Mouse (Mus musculus): ENCODE data around the gene Akap13. TPM values are rescaled to one million over a fixed set of nuclear protein-coding genes. Genes with fewer than 3 reads are reported as not detected.

Akap13 gene
- polyA plus RNA-seq, 1 experiment from 2014 or later = 25.7 TPM

DNA sequence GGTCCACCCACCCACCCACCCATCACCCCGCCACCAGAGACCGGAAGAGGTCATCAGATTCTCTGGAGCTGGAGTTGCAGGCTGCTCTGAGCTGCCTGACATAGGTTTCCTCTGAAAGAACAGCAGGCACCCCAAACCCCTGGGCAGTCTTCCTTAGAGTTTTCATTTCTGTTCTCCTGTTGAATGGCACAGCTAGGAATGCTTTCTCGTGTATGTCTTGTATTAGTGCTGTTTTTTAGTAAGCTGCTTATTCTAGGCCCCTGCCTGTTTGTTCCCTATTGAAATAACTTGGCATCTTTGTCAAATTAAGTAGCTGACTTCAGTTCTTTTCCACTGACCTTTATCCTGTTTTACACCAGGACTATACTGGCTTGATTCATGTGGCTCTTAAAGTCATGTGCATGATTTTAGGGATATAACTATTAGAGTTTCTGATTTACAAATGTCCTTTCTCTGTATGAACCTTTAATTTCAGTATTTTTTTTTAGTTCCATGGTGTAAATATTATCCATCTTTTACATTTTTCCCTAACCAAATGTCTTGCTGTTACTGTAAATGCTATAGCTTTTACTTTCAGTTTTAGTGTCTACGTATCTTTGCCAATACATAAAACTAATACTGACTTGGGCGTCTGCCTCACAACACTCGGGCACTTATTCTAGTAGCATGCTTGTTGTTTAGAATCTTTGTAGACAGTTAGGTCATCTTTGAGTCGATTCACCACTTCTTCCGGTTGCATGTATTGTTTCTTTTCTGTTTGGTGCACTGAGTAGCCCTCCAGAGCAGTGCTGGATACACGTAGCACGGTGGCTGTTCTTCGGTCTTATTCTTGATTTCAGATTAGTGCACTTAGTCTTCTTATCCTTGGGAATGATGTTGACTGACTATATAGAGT lies 200.1 kb downstream of the Akap13 start:
- Histone ChIP-seq H3K27ac (ENCODE audit: low read depth) (peak overlapping the region; percentile 75), H3K4me2 (ENCODE audit: low read depth, low read length) (peak overlapping the region; percentile 82), H3K9ac (replicated peaks) (peak overlapping the region; percentile 63), H3K36me3 (replicated peaks; ENCODE audit: insufficient read depth, low read length) (0 out of 2 replicates have a peak, but pooled peaks cover 4% of the 10 kb centered on the region), H3K9me3 (ENCODE audit: low read length) (no peaks in the 10 kb centered on the region), H3K4me3 (ENCODE audit: low read depth, low read length) (peak overlapping the region; percentile 52), H3K27me3 (ENCODE audit: insufficient read depth, low read length) (no peaks in the 10 kb centered on the region), H3K4me1 (ENCODE audit: insufficient read depth) (peaks cover 24% of the 10 kb centered on the region)
- DNase-seq (no peak), ATAC-seq (peak; percentile 55)
- WGBS (ENCODE audit: insufficient replicate concordance) = 23% methylated on average over 11 of the region's 11 CpGs
- TF ChIP-seq CTCF (IDR thresholded peaks at IDR 0.05; ENCODE audit: low read depth) (no peak), EP300 (IDR thresholded peaks at IDR 0.05; ENCODE audit: low read depth) (no peak)

DNA sequence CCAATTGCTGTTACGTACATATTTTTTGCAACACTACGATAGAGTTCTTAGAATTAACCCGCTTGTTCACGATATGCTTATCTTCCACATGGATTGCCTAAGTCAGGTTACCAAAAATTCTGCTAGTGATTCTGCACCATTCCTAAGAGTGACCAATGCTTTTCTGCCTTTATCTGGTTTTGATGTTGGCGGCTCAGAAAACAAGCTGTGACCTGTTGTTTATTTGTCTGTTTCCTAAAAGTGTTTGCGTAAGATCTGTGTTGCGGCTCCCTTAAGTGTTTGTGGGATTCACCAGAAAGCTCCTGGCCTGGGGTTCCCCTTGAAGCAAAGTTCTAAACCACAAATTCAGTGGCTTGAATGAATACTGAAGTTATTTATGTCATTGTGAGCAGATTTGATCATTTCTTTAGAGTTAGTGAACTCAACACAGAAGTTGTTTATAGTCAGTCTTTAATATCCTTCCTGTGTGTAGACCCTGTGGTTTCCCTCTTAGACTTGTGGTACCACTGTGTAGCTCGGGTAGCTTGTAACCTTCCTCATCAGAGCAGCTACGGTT lies 201.0 kb downstream of the Akap13 start:
- TF ChIP-seq CTCF (IDR thresholded peaks at IDR 0.05; ENCODE audit: low read depth) (no peak), EP300 (IDR thresholded peaks at IDR 0.05; ENCODE audit: low read depth) (peak; percentile 69)
- H3K27me3 ChIP-seq (ENCODE audit: insufficient read depth, low read length) = no peaks in the 10 kb centered on the region
- peak overlapping the region; percentile 75 for H3K27ac ChIP-seq (ENCODE audit: low read depth)
- H3K4me3 ChIP-seq (ENCODE audit: low read depth, low read length) = peak overlapping the region; percentile 52
- ATAC-seq (peak; percentile 70), DNase-seq (no peak)
- H3K4me1 ChIP-seq (ENCODE audit: insufficient read depth) = peaks cover 24% of the 10 kb centered on the region
- H3K9me3 ChIP-seq (ENCODE audit: low read length) = no peaks in the 10 kb centered on the region
- 15% methylated on average over 9 of the region's 9 CpGs for WGBS (ENCODE audit: insufficient replicate concordance)
- 0 out of 2 replicates have a peak, but pooled peaks cover 4% of the 10 kb centered on the region for H3K36me3 ChIP-seq (replicated peaks; ENCODE audit: insufficient read depth, low read length)
- no peak overlapping the region; the same call in 1 of the 2 replicates for H3K9ac ChIP-seq (replicated peaks)
- peak overlapping the region; percentile 82 for H3K4me2 ChIP-seq (ENCODE audit: low read depth, low read length)

DNA sequence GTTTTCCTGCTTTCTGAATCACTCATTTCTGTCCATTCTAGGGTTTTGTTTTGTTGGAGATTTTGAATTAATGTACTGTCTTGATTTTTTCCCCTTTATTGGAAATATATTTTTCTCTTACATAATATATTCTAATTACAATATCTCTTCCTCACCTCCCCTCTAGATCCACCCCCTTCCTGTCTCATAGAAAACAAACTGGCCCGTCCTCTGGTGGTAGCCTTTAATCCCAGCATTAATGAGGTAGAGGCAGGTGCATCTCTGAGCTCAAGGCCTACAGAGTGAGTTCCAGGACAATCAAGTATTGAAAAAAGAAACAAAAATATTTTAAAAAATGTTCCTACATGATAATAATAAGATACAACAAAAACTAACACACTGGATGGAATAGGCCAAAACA lies 201.6 kb downstream of the Akap13 start:
- H3K9me3 ChIP-seq (ENCODE audit: low read length) = no peaks in the 10 kb centered on the region
- ATAC-seq = no peak
- H3K27ac ChIP-seq (ENCODE audit: low read depth) = peak overlapping the region; percentile 75
- no peaks in the 10 kb centered on the region for H3K27me3 ChIP-seq (ENCODE audit: insufficient read depth, low read length)
- no peak overlapping the region for H3K9ac ChIP-seq (replicated peaks)
- 48% methylated on average over 1 of the region's 1 CpGs for WGBS (ENCODE audit: insufficient replicate concordance)
- H3K4me2 ChIP-seq (ENCODE audit: low read depth, low read length) = peak overlapping the region; percentile 82
- H3K4me1 ChIP-seq (ENCODE audit: insufficient read depth) = peaks cover 24% of the 10 kb centered on the region
- no peak for DNase-seq
- H3K36me3 ChIP-seq (replicated peaks; ENCODE audit: insufficient read depth, low read length) = 0 out of 2 replicates have a peak, but pooled peaks cover 4% of the 10 kb centered on the region
- peak; percentile 27; the same call in 1 of the 2 replicates for TF ChIP-seq CTCF (IDR thresholded peaks at IDR 0.05; ENCODE audit: low read depth)
- no peak for TF ChIP-seq EP300 (IDR thresholded peaks at IDR 0.05; ENCODE audit: low read depth)
- H3K4me3 ChIP-seq (ENCODE audit: low read depth, low read length) = no peak overlapping the region

DNA sequence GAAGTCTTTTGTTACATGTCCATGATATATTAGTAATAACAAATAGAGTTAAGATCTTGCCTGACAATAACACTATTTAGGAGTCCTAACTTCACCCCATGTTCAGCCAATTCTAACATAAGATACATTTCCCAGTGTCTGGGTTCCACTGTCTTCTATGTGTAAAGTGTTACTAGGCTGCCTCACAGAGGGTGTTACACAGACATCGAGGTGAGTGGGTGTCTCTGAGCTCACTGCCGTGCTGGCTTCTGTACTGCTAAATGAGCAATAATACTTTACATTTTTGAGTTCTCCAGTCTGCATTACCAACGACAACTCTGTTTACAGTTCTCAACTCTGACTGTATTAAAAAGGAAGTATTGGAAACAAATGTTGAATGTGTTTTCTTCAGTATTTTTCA lies 209.1 kb downstream of the Akap13 start:
- Histone ChIP-seq H3K9ac (replicated peaks) (no peak overlapping the region), H3K9me3 (ENCODE audit: low read length) (no peaks in the 10 kb centered on the region), H3K4me2 (ENCODE audit: low read depth, low read length) (no peak overlapping the region), H3K4me3 (ENCODE audit: low read depth, low read length) (no peak overlapping the region), H3K4me1 (ENCODE audit: insufficient read depth) (peaks cover 10% of the 10 kb centered on the region), H3K36me3 (replicated peaks; ENCODE audit: insufficient read depth, low read length) (peaks cover 23% of the 10 kb centered on the region), H3K27ac (ENCODE audit: low read depth) (no peak overlapping the region), H3K27me3 (ENCODE audit: insufficient read depth, low read length) (no peaks in the 10 kb centered on the region)
- ATAC-seq (no peak), DNase-seq (no peak)
- TF ChIP-seq EP300 (IDR thresholded peaks at IDR 0.05; ENCODE audit: low read depth) (no peak), CTCF (IDR thresholded peaks at IDR 0.05; ENCODE audit: low read depth) (no peak)
- 83% methylated on average over 3 of the region's 3 CpGs for WGBS (ENCODE audit: insufficient replicate concordance)

DNA sequence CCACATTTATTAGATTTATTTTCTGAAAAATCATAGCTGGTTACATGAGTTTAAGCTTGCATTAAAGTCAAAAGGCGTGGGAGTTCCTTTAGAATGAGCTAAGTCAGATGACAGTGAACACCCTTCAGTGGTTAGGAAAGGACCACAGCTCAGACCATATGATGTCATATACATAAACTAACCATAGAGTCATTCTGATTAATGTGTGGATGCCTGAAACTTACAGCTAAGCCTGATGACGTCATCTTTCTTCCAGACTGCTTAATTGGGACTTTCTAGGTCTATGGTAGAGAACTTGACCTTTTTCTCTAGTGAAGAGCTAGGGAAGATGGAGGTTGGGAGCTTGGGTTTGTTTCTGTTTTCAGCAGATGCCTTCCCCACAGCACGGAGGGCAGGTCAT lies 211.6 kb downstream of the Akap13 start:
- Histone ChIP-seq H3K4me3 (ENCODE audit: low read depth, low read length) (no peak overlapping the region), H3K4me2 (ENCODE audit: low read depth, low read length) (no peak overlapping the region), H3K9me3 (ENCODE audit: low read length) (no peaks in the 10 kb centered on the region), H3K27ac (ENCODE audit: low read depth) (no peak overlapping the region), H3K4me1 (ENCODE audit: insufficient read depth) (peaks cover 11% of the 10 kb centered on the region), H3K9ac (replicated peaks) (no peak overlapping the region), H3K27me3 (ENCODE audit: insufficient read depth, low read length) (no peaks in the 10 kb centered on the region), H3K36me3 (replicated peaks; ENCODE audit: insufficient read depth, low read length) (peaks cover 23% of the 10 kb centered on the region)
- ATAC-seq (no peak), DNase-seq (no peak)
- TF ChIP-seq EP300 (IDR thresholded peaks at IDR 0.05; ENCODE audit: low read depth) = no peak
- TF ChIP-seq CTCF (IDR thresholded peaks at IDR 0.05; ENCODE audit: low read depth) = no peak
- WGBS (ENCODE audit: insufficient replicate concordance) = 82% methylated on average over 3 of the region's 3 CpGs

DNA sequence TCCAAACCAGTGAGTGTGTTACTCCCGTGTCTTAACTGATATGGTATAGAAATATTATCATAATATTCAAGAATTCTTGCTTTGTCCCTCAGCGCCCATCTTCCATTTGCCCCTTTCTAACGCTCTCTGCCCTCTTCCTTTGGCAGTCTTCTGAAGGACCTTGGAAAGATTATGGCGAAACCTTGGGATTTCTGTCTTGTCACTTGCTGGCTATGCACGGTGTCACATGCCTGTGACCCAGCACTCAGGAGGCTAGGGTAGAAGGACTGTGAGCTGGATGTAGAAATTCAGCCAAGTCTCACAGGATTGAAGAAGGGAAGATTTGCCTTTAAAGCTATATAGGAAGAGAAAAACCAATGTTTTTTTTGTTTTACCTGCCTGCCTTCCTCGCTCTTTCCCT lies 212.2 kb downstream of the Akap13 start:
- peaks cover 11% of the 10 kb centered on the region for H3K4me1 ChIP-seq (ENCODE audit: insufficient read depth)
- no peak overlapping the region for H3K4me3 ChIP-seq (ENCODE audit: low read depth, low read length)
- no peak for TF ChIP-seq EP300 (IDR thresholded peaks at IDR 0.05; ENCODE audit: low read depth)
- TF ChIP-seq CTCF (IDR thresholded peaks at IDR 0.05; ENCODE audit: low read depth) = no peak
- H3K36me3 ChIP-seq (replicated peaks; ENCODE audit: insufficient read depth, low read length) = peaks cover 23% of the 10 kb centered on the region
- no peaks in the 10 kb centered on the region for H3K27me3 ChIP-seq (ENCODE audit: insufficient read depth, low read length)
- H3K9ac ChIP-seq (replicated peaks) = no peak overlapping the region
- no peaks in the 10 kb centered on the region for H3K9me3 ChIP-seq (ENCODE audit: low read length)
- H3K4me2 ChIP-seq (ENCODE audit: low read depth, low read length) = no peak overlapping the region
- no peak overlapping the region for H3K27ac ChIP-seq (ENCODE audit: low read depth)
- DNase-seq (no peak), ATAC-seq (no peak)
- whole genome bisulfite sequencing (ENCODE audit: insufficient replicate concordance) = 85% methylated on average over 6 of the region's 6 CpGs
